Mouse (Mus musculus) 3134 (cell line): ENCODE measurements around the gene Qrsl1.
"Not testable (repeated sequence)": the region's sequence is repeated elsewhere in the genome, so short reads cannot be mapped to it uniquely, and the experiment has no call there.

Experiments used
- DNase-seq: peaks from one replicate; pipeline ENCODE4 v3.0.0-alpha.2; 2011; ENCODE audit warnings: low spot score; ENCODE audit not compliant: insufficient read length; ENCODE audit errors: extremely low read depth

The Qrsl1 gene

DNA sequence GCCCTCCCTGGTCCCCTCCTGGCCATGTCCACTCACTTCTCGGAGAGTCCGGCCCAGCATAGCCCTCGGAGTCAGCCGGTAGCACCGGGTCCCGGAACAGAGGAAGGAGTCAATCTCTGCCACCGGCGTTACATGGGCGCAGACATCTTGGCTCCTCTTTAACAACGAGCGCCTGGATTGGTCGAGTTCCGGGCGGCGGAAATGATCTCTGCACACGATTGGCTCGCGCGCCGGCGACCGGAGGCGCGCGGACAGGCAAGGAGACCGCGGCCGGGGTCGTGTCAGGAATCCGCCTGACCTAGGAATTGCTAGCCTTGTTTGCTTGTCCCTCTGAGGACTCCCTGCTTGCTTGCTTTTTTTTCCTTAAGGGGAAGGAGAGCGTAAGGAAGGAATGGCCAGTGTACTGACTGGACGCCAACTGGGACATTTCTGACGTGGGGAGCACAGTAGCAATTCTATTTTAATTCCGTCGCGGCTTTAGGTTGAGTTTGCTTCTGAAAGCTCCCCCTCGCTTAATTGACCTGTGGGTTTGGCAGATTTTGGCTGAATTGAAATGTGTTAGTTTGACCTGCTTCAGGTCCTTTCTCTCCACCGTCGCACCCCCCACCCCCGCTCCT lies at the start of gene Qrsl1, which contains the start of gene Rtn4ip1:
Gene Qrsl1 (minus strand): TSS at position 168 of the 617 bp plus-strand sequence.
Gene Rtn4ip1 (plus strand): TSS at position 230 of the 617 bp plus-strand sequence.
- peak; percentile 93 for DNase-seq

DNA sequence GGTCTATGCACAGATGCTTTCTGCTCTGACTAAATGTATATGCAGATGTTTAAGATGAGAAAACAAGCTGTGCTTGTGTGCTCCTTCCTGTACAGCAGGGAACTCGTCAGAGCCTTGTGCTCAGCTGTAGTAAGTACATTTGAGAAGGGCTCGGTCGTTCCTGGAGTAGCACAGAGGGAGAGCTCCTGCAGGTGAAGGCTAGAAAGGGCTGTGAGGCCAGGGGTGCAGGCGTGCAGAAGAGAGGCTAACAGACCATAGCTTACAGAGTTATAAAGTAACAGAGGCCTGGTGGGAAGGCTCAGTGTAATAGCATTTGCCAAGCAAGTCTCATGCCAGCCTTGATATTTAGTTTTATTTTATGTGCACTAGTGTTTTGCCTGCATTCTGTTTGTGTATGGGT lies 43.9 kb upstream of the Qrsl1 start:
- DNase-seq = no peak

DNA sequence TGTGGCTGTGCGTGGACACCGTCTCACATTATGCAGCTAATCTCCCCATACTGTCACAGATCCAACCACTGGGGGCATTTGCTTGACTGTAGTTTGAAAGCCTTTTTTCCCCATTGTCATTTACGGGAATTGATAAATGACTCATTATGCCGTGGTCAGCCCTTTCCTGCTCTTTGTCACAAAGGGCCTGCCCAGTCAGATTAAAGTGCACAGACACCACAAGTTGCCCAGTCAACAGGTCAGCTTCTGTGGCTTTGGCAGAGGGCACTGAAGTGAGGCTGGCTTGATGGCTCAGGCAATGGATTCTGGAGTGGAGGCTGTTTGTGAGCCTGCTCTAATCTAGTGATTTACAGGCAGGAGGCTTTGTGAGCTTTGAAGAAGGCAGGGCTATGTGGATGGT lies 42.2 kb upstream of the Qrsl1 start:
- peak; percentile 37 for DNase-seq

DNA sequence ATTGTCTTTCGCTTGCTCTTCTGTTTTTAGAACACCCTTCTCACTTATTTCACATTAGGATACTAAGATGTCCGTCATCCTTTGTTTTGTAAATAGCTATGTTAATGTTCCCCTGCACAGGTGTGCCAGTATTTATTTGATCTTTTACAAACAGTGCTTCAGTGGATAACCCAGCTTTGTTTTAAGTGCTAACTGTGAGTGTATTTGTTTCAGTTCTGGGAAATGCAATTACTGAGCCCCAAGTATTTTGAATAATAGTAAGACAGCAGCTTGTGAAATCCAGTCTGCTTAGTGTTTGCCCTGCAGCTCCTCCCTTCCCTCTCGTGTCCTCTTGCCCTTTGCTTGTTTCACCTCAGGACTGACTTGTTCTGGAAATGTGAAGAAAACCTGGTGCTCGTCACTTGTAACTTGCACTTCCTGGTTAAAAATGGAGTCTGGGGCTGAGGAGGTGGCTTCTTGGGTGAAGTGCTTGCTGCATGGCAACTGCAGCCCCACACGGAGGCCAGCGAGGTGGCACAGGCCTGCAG lies 37.7 kb upstream of the Qrsl1 start:
- no peak for DNase-seq

DNA sequence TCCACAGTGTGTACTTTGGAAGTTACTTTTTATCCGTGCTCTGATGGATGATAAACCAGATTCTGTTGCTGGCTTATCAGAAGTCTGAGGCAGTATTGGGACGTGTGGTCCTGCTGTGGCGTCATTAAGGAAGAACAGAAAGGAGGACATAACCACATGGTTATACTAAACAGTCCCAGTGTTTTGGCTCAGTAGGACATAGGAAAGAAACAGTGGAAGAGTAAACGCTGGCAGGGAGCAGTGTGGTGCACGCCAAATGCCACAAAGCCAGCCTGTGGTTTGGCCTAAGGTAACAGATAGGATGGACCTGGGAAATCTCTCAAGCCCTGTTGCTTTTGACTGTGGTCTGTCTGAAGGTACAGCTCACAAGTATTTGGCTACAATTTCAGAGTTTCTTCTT lies 27.1 kb upstream of the Qrsl1 start:
- DNase-seq = peak; percentile 21

DNA sequence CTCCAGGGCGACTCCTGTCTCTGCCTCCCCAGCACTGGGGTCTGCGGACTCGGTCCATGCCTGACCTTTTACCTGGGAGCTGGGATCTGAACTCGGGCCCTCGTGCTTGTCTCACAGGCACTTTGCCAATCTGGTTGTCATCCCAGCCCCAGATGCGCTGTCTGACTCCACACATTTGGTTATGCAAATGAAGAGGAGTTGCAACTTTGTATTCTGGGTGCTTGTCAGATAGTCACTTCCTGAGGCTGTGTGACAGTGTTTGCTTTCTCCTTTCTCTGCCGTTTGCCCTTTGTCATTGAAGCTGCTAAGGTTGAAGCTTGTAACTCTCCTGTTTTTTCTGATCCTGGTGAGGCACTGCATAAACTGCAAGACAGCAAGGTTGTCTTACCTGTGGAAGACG lies 26.2 kb upstream of the Qrsl1 start:
- no peak for DNase-seq

DNA sequence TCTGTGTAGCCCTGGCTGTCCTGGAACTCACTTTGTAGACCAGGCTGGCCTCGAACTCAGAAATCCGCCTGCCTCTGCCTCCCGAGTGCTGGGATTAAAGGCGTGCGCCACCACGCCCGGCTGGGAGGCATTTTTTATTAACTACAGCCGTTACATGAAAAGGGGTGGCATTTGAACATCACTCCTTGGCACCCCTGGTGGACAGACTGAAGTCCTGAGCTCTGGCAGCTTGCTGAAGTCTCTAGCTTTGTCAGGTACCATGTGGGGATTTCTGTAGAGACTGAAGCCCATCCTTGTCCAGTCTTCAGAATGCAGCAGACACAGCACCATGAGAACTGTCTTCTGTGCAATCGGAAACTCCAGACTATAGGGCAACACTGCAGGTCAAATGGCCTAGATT lies 24.2 kb upstream of the Qrsl1 start:
- not testable (repeated sequence) for DNase-seq

DNA sequence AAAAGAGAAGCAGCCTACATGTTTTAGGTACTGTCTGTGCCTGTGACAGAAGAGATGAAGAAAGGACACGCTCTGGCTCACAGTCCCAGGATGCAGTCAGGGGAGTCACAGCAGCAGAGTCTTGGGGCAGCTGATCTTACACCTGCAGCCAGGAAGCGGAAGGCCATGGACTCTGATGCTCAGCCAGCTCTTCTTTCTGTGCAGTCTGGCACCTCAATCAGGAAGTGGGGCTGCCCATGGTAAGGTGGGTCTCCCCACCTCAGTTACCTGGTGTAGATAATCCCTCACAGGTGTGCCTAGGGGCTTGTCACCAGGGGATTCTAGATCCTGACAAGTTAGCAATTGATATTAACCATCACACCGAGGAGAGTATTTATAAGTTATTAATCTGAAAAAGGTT lies 21.6 kb upstream of the Qrsl1 start:
- no peak for DNase-seq

DNA sequence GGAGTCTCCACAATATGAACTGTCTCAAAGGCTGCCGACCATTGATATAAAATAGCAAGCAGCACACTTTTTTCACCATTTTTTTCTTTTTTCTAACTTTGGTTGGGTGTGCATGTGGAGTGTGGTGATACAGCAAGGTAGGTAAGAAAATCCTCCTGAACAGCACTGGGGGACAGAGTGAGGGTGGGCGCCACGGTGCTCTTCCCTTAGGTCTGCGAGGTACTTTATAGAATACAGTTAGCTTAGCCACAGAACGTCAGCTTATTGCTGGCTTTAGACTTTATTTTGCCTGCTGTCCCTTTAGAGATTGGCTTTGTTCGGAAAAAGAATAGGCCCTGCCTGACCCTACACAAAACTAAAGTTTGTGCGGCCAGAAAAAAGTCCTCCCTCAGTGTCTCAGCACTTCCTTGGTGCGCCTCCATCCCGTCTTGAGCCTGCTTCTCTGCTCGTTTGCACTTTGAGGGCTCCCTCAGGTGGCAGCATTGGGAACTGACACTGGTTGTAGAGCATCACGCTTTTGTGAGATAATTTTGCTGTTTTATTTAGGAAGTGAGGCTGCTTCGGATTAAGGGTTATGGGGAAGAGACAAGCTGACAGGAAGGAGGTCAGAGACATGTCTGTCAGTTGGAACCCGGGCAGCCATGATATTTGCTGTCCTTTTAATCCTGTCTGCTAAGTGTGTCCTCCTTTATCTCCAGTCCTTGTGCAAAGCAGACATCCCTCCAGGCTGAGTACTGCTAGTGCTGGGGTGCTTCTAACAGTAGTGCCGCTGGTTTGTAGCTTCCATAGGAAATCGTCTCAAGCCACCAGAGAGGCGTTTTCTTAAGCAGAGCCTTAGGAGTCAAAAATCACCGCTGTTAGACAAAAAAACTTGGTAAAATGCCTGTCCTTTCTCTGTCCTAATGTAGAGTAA lies 17.4 kb upstream of the Qrsl1 start:
- DNase-seq = peak; percentile 32

DNA sequence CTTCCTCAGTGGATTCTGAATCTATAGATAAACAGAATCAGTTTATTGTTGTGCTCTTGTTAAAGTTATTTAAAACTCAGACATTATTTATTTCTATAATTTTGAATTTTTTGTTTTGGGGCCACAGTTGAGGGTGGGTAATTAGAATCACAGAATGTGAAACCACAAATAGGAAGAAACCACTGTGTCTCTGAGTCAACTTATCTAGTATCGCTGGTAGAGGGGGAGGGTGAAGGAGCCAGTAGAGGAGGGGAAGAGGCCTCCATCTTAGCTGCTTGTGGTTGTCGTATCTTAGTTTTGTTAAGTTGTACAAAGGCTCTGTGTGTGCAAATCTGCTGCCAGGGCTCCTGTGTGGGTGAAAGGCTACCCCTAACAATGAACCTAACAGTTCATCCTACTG lies 15.2 kb upstream of the Qrsl1 start:
- DNase-seq = no peak

DNA sequence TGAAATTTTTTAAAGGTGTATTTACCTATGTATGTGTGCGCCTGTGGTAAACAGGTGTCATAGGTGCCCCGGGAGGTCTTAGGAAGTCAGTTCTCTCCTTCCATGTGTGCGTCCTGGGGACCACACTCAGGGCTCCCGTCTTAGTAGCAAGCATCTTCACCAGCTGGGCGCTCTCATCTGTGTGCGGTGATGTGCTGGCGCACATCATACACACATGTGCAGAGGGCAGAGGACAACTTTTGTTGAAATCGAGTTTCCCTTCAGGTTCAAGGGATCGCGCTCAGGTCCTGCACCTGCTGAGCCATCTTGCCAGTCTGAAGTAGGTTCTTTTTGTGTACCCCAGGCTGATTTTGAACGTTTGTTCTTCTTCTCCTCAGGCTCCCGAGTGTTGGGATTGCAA lies 14.6 kb upstream of the Qrsl1 start:
- no peak for DNase-seq

DNA sequence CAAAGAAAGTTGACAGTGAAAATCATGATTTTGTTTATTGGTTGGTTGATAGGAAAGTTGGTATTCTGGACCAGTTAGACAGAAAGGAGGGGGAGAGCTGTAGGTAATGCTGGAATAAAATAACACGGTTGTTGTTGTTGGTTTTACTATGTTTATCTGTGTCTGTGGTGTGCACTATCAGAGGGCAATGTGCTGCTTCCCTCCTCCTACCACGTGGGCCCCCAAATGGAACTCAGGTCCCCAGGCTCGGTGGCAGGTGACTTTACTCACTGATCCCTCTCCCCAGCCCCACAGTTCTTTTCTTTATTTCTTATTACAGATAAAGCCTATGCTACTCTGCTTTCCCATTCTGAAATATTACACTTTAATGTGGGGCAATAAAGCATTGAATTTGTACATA lies 10.7 kb upstream of the Qrsl1 start:
- DNase-seq = no peak

DNA sequence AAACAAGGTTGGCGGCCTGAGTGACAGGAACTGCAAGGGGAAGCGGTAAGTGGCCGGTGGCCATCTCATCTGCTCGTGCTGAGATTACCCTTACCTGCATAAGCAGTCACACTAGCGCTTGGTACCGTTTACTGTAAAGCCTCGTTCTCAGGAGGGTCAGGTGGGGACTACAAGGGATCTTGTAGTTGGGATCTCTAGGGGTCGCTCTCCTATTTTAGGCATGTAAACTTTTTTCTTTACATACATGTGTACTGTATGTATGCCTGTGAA lies 9.3 kb upstream of the Qrsl1 start:
- no peak for DNase-seq

DNA sequence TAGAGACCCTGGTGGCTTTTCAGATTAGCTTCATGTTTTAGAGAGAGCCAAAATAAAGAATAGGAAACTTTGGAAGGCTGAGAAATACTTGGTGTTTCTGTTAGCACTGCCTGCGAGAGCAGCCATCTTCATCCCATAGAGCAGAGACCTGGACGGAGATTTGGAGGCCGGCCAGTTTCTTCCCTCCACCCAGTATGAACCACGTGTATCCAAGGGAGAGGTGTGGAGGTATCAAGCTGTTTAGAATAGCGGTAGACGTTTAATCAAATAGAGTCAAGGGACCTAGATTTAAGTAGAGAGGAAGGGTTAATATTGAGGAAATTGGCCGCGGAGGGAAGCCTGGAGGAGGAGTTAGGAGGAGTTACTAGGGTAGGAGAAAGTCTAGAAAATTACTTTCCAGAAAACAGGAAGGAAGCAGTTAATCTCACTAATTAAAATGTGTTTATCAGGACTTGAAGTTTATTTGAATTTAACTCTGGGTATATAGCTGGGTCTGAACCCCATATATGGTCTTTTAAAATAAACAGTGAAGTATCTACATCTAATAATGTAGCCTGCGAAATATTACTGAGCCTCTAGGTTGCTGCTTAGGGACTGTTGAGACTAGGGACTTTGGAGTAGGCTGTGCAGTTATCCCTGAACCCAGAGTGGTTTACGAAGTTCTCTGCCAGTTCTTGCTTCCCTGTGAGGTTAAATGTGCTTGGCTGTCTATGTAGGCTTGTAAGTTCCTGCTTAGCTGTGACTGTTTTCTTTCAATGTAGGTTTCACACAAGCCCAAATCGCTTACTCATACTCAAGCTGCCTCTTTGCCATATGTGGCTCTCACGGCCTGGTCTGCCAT lies 8.7 kb upstream of the Qrsl1 start:
- no peak for DNase-seq

DNA sequence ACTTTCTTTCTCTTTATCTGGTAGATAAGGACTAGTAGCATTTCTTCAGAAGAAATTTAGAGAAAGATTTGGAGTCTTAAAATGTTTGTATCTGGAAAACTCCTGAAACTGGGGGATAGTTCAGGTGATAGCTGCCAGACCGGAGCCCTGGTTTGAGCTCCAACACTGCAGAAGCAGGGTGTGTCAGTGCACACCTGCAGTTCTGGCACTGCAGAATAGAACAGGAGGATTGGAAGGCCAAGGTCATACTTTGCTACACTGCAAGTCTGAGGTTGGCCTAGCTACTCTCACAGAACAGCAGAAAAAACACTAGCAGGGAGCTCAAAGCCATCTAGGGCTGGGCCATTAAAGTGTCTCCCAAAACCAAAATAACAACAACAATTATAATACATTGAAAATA lies 3.0 kb upstream of the Qrsl1 start:
- no peak for DNase-seq

DNA sequence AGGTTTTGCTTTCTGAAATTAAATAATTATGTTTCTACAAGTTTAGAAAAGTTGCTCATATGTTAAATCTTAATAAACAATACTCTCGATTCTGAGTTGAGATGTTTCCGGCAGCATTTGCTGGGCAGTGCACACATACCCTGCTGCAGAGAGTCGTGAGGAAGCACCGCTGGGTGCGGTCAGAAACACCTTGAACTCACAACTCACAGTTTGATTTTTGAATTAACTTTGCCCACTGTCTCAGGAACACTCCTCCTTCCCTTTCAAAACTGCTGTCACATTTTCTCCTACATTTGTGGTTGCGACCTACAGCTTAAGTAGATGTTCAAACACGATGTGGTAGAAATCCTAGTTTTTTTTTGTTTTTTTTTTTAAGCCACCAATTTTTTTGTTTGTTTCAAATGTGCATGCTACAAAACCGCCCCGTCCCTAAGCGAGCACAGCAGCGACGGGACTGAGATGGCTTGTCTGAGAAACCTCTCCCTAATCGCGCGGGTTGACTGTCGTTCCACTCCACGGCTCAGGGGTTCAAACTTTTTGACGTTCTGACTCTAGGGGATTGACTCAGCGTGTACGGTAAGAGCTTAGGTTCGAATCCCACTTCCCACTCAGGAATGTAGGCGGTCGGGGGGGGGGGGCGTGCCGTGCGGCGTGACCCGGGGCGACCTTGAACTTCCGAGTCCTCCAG lies 518 bp downstream of the Qrsl1 start:
- DNase-seq = peak; percentile 6

DNA sequence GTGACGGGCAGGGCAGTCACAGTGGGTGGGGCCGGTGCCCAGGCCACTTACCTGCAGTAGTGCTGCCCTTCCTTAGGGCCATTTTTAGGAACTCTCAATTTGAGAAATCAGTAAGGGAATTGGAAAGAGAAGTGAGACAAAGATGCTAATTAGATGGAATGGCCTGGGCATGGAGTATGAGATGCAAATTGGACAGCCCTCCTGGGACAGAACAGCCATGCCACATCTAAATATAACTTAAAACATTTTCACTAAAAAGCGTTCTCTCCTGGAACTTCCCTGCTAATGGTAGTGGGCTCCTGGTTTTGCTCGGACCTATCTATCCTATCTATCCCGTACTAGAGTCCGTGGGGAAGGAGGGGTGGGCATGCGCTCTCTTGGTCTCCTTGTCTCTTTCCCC lies 3.3 kb downstream of the Qrsl1 start:
- no peak for DNase-seq

DNA sequence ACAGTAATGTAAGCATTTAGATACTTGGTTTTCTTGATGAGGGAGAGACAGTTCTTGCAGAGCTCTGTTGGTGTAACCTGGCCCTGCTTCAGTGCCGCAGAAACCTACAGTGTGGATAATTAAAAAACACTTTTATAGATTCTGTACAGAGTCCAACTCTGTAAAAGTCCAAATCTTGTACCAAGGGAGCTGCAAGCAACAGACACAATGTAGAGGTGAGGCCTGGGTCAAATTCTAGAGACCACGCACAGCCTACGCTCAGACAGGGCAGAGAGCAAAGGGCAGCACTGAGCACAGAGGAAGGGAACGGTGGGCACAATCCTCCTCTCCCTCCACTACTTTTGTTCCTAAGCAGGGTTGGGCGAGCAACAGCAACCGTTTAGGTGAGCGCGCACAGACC lies 5.5 kb downstream of the Qrsl1 start:
- no peak for DNase-seq

DNA sequence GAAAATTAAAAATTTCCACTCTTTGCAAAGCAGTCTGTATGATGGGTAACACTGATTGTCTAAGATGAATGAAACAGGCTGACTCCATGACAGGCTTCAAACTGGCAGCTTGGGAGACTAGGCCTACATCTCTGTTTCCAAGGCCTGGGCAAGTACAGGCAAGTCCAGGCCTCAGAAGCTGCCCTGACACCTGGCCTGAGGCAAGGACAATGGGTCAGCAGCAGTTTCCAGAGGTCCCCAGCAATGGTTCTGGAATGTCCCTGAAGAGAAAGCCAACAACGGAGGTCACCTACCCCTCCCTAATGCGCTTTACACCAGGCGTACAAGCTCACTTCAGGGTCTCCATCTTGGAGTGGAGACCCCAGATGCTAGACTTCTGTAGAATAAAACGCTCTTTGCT lies 8.6 kb downstream of the Qrsl1 start:
- no peak for DNase-seq

DNA sequence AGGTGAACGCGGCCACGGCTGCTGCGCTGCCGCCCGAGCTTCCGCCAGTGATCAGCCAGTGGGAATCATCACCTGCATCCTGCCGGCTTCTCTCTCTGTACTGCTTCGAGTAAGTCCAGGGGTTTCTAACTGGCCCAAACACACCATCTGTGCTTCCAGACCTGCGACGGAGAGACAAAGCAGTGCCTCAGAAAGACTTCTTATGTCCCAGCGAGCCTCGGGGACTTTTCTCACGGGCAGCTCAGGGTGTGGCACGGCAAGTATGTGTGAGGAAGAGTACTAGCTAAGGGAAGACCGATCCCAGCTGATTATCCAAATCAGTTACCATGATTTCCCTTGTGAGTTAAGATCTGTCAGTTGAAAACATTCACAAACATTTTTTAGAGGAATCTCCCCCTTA lies 12.6 kb downstream of the Qrsl1 start:
- DNase-seq = peak; percentile 3

DNA sequence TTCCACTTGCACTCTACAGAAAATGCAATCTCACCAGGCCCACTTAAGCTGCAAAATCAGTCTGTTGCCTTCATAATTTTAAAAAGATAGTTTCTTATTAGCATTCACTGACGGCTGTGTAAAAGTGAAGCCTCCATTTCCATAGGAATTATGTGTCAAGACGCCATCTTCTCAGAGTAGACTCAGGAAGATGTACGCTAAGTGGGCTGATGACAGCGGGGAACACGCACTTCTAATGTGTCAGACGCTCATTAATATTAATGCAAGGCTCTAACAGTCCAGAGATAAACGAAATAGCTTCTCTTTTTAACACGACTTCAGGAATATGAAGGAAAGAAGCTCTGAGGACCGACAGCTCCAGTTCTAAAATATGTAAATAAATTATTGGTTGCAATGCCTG lies 13.9 kb downstream of the Qrsl1 start:
- no peak for DNase-seq
